Mouse (Mus musculus) CH12.LX (cell line): Measurements from ENCODE around the gene Rptor.

Experiments used
- BHLHE40 ChIP-seq: IDR thresholded peaks from 2 replicates; pipeline ENCODE4 v1.6.1; 2011; ENCODE audit warnings: mild to moderate bottlenecking, low read depth, low read length, improper control_type of control experiment
- CHD2 ChIP-seq: IDR thresholded peaks from 2 replicates; pipeline ENCODE4 v1.6.1; 2011; ENCODE audit warnings: low read length, improper control_type of control experiment
- CTCF ChIP-seq, 2 experiments: IDR thresholded peaks in 1 of 2; conservative IDR thresholded peaks in 1 of 2; 2 replicates each; pipeline ENCODE4 v1.5.1; 2011 to 2012; ENCODE audit warnings: low read depth in 2 of 2, low read length in 2 of 2, improper control_type of control experiment in 1 of 2, inconsistent platforms in 1 of 2, mild to moderate bottlenecking in 1 of 2, moderate library complexity in 1 of 2
- ELF1 ChIP-seq: IDR thresholded peaks from 2 replicates; pipeline ENCODE4 v1.6.1; 2014; ENCODE audit warnings: low read depth, mild to moderate bottlenecking, inconsistent platforms, low read length, improper control_type of control experiment
- EP300 ChIP-seq: IDR thresholded peaks from 2 replicates; pipeline ENCODE4 v1.6.1; 2011; ENCODE audit warnings: low read length, improper control_type of control experiment
- MAFK ChIP-seq: IDR thresholded peaks from 2 replicates; pipeline ENCODE4 v1.6.1; 2011; ENCODE audit warnings: low read length, improper control_type of control experiment; ENCODE audit not compliant: insufficient replicate concordance
- MYC ChIP-seq: IDR thresholded peaks from 2 replicates; pipeline ENCODE4 v1.6.1; 2011; ENCODE audit warnings: low read depth, mild to moderate bottlenecking, improper control_type of control experiment, low read length
- NRF1 ChIP-seq: IDR thresholded peaks from 2 replicates; pipeline ENCODE4 v1.6.1; 2014; ENCODE audit warnings: low read depth, mild to moderate bottlenecking, inconsistent platforms, low read length, improper control_type of control experiment, moderate library complexity
- TCF12 ChIP-seq: IDR thresholded peaks from 2 replicates; pipeline ENCODE4 v1.6.1; 2014; ENCODE audit warnings: low read depth, mild to moderate bottlenecking, inconsistent platforms, low read length, improper control_type of control experiment

- TF ChIP-seq ELF1 (no peak), NRF1 (no peak), CHD2 (no peak), EP300 (no peak), MAFK (no peak), MYC (no peak), CTCF (conservative IDR thresholded peaks at IDR 0.05 in 1 of 2, IDR thresholded peaks at IDR 0.05 in 1 of 2; ENCODE audit: low read depth in 2 of 2, low read length in 2 of 2) (no peak), BHLHE40 (no peak), TCF12 (no peak)
Measured at GRCm38 (mm10) chr11:119939711-119940106, 337.0 kb downstream of the Rptor start.
